Mouse (Mus musculus) thymus, adult 18-20 months (tissue): ENCODE measurements around the gene Trip10.

Experiments
- DNase-seq, 2 experiments: peaks; one replicate each; pipeline ENCODE4 v3.0.0; 2022; ENCODE audit warnings: mixed read lengths in 2 of 2

Trip10 gene

DNA sequence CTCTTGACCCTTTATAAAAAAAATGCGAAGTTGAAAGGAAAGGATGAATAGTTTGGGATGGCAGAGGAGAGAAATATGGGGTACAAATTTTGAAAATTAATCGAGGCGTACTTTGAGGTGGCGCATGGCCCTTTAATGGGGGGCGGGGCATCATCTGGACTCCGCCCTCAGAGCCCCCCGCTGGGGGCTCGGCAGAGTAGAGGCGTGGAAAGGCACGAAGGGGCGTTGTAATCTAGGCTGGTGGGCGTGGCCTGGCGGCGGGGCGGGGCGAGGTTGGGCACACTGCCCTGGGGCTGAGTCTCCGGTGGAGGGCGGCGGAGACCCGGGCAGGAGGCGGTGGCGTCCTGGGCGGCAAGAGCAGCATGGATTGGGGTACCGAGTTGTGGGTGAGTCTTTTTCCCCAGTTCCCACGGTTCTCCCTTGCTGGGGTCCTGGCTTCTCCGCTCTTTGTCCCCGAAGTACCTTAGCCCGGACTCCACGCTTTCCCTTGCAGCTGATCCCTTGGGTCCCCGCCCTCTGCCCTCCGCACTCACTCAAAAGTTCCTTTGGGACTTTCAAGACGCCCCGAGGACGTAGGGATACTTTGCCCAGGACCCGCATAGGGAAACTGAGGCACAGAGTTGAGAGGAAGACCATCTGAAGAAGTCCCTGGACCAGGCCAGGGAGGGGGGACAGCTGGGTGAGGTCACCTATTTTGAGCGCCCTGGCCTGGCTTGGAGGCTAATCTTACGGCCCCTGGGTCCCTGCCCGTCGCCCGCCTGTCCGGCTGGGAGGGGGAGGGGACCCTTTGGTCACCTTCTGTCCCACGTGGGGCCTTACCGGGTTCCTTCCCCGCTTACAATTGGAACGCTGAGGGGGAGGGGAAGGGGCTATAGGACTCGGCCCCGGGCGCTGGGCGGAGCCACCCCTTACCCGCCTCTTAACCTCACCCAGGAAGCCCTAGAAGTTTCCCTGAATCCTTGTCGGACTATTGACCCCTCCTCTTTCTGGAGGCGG lies at the start of gene Trip10:
Trip10 (plus strand) TSS at position 270 of the 996 bp plus-strand sequence.
- peak; percentile 92 to 93 for DNase-seq

DNA sequence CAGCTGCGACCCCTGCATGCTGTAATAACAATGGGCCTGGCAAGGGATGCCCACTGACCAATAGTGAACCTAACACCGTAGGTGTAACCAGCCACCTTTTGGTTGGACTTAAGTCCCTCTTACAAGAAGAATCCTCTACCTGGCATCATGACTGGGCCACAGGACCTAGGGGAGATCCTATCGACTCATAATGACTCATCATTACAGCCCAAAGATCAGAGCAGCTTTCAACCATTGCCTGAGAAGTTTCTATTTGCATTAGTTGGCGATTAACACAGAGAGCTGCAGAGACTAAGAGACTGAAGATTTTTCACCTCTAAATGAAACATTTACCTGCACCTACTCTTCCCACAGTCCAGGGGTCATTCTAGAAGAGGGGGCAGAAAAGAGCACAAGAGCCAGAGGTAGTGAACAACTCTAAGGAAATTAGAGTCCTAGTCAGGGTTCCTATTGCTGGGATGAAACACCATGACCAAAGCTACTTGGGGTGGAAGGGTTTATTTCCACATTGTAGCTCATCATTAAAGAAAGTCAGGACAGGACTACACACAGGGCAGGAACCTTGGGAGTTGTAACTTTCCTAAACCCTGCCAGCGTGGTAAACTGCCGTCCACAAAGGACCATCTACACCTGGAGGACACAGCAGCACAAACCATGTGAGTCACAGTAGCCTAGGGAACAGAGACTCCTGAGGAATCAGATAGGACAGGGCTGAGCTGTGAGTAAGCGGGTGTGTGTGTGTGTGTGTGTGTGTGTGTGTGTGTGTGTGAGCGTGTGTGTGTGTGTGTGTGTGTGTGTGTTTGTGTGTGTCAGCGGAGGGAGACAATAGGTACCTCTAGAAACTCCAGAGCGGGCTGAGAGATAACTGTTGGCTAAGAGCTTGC lies 47.2 kb upstream of the Trip10 start:
- no peak for DNase-seq

DNA sequence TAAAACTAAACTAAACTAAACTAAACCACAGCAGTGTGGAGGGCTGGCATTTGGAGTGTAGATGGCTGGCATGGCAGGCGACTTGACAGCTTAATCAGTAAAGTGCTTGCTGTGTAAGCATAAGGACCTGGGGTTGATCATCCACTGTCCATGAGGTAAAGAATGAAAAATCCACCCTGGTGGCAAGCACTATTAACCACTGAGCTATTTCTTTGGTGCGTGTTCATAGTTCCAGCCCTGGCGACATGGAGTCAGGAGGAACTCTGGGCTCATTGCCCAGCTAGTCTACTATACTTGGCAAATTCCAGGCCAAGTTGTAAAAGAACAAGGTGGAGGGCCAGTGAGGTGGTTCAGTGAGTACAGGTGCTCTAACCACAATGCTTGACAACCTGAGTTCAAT lies 41.3 kb upstream of the Trip10 start:
- no peak for DNase-seq

DNA sequence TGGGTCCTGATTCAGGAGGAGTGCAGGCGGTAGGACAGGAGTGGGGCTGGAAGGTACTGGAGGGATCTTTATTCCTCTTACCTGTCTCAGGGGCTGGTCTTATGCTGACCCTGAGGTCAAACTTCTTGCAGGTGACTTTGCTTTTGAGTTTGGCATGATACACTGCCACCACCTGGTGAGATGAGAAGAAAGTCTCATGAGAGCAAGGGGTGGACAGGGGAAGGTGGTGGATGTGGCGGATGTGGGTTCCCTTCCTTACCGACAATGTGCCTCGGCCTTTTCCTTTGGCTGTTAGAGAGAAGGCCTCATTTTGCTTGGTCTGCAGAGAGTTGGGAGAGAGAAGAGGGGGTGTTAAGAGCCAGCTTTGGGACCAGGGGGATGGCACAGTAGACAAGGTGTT lies 39.9 kb upstream of the Trip10 start:
- peak; percentile 37 to 57 for DNase-seq

DNA sequence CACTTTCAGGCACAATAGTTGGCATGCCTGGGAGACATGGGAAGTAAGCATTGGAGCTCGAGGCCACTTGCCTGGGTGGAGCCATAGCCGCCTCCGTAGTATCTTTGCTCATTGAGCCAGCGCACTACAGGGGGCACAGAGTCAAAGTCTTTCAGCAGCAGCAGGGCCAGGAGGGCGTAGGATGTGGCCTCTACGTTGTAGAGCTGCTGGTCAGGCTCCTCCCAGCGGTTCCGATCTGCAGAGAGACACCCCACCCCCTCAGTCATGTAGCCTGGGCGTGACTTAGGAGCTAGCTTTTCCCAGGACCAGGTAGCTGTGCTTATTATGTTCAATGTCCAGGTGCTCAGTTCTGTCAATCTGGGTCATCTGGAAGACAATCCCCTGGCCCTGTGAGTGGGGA lies 37.8 kb upstream of the Trip10 start:
- no peak for DNase-seq

DNA sequence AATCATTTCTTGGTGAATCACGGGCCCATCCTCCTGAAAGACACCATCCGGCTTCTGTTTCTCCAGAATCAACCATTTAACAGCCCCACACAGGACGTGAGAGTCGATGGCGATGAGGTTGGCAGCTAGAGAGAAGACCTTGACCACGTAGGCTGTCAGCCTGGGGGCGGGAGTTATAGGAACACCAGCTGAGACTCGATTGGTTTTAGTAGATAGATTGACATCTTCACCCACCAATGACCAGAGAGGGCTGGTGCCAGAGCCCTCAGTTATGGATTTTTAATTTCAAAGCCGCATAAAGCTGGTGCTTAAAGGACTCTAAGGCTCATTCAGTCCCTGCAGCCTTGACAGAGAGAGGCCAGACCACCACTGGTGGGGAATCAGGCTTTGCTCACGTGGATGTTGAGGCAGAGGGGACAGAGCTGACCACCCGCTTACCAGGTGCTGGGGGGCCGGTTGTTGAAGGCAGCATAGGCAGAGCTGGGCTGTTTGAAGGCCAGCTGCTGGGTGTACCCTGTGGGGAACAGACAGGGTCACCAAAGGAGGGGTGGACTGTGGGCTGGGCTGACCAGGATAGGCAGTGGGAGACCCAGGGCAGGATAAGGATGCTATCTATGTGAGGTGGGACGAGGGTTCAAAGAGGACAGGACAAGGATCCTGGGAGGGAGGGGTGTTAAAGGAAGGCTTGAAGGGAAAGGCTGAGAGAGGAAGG lies 34.4 kb upstream of the Trip10 start:
- DNase-seq, result no peak

DNA sequence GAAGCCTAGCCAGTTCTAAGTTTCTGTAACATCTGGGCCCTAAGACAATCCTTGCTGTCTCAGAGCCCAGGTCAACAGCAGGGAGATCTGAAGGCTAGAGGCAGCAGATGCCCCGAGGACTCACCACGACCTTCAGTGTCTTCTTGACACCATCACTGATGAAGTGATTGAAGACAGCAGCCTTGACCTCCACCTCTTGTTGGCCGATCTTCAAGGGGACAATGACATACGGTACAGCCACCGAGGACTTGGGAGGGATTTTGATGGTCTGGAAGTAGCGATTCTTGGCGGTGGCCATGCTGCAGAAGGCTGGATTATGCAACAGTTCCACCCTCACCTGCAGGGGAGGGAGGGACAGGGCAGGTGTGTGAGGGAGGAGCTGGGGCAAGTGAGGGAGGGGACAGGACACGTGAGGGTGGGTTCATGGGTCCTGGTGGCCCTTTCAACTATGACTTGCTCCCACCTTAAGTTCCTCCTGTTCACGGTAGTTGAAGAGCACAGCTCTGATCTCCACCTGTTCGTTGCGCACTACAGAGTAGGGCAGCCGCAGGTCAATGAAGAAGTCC lies 30.8 kb upstream of the Trip10 start:
- no peak for DNase-seq

DNA sequence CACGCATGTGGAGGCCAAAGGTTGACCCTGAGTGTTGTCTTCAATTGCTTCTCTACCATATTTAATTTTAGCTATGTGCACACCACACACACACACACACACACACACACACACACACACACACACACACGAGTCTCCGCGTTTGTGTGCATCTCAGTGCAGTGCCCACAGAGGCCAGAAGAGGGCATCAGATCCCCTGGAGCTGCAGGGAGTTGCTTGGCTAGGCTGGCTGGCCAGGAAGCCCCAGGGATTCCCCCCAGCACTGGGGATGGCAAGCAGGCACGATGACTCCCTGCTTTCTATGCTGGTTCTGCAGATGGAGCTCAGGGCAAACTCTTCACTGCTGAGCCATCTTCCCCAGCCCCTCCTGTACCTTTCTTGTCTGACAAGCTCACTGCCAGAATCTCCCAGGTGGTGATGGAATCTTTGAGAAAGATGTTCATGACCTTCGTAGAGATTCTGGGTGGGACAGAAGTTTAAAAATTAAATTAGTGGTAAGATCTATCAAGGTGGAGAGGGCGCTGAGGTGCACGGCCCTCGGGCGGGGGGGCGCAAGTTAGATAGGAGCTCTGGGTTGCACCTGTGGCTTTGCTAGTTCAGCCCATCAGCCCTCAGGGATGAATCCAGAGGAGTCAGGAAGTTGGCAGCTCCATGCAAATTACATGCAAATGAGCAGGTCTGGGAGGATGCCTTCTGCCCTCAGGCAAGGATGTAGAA lies 29.9 kb upstream of the Trip10 start:
- DNase-seq, result peak; percentile 58 to 63

DNA sequence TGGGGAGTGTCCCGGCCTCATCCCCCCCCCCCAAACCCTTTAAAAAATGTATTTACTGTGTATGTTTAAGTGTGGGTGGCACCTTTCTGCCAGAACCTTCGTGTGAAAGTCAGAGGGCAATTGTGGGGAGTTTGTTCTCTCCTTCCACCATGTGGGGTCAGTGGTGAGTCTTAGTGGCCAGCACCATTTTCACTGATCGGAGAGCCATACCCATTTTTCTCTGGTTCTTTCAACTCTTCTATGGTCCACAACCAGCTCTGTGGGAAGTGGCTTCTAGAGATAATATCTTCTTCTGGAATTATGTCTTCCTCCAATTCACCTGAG lies 29.4 kb upstream of the Trip10 start:
- DNase-seq, result no peak

DNA sequence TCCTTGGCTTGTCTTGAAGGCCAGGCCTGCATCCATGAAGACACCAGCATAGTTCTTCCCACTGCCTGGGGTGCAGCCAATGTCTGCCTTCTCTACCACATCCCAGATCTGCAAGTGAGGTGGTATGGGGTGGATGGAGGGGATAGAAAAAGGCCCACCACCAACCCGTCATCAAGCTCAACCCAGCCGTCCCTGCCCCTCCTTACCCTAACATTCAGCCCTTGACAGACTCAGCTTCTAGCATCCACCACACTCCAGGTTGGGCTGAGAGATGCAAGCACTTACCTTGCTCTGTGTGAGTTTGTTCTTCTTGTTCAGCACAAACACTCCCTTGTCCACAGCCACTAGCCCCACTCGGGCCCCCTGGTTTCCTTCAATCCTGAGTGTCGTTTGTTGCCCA lies 27.3 kb upstream of the Trip10 start:
- no peak for DNase-seq

DNA sequence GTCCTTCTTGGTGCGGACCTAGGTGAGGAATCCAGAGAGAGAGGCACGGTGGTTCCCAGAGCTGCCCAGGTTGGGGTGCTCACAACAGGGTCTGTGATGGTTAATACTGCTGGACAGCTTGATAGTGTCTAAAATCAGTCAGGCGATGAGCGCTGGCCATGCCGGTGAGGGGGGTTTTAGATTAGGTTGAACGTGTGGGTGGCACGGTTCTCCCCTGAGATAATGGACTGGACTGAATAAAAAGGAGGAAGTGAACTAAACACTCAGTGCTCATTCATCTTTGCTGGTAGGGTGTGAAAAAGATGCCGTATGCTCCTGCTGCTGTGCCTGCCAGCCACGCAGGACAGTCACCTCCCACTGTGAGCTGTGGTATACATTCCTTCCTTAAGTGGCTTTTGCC lies 25.9 kb upstream of the Trip10 start:
- peak in 1 of 2 experiments; percentile 0 for DNase-seq

DNA sequence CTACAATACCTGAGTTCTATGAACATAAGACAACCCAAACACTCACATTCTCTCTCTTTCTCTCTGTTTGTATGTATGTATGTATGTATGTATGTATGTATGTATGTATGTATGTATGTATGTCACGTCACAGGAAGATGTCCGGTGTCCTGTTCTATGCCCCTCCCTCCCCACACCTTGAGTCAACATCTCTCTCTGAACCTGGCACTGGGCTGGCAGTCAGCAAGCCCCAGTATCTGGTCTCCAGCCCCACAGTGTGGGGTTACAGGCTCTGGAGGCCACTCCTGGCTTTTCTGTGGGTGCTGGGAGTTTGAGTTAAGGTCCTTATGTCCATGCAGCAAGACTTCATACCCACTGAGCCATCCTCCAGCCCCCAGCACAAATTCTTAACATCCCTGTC lies 21.8 kb upstream of the Trip10 start:
- DNase-seq, result no peak

DNA sequence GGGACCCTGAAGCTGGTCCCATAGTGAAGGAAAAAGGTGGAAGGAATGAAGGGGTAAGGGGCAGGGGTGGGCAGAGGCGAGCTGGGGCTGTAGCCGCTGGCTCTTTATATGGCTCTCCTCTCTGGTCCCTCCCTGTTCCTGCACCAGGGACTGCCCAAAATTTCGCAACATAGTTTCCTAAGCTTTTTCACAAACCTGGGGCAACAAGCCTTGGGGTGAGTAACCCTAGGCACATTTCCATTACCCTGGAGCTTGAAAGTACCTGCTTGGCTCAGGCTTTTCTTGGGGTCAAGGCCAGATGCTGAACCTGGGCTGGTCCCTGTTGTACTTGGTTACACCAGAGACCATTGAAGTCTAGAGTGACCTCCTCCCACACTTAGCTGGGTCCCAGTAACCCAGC lies 21.2 kb upstream of the Trip10 start, which contains the start of gene C3:
C3 (minus strand) TSS at position 123 of the 400 bp plus-strand sequence.
- no peak for DNase-seq

DNA sequence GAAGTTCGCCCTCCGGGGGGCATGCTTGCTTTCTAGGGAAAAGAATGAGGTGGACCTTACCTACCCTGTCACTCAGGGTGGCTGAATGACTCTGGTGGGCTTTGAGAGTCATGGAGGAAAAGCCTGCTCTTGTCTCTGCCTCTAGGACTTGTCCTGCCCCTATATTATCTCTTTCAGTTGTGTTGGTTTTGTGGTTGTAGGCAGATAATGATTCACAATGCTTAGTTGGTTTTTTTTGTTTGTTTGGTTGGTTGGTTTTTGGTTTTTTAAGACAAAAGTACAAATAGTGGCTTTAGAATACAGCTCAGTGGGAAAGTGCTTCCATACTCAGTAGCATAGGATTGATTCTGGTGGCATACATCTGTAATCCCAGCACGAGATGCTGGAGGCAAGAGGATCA lies 20.4 kb upstream of the Trip10 start:
- no peak for DNase-seq

DNA sequence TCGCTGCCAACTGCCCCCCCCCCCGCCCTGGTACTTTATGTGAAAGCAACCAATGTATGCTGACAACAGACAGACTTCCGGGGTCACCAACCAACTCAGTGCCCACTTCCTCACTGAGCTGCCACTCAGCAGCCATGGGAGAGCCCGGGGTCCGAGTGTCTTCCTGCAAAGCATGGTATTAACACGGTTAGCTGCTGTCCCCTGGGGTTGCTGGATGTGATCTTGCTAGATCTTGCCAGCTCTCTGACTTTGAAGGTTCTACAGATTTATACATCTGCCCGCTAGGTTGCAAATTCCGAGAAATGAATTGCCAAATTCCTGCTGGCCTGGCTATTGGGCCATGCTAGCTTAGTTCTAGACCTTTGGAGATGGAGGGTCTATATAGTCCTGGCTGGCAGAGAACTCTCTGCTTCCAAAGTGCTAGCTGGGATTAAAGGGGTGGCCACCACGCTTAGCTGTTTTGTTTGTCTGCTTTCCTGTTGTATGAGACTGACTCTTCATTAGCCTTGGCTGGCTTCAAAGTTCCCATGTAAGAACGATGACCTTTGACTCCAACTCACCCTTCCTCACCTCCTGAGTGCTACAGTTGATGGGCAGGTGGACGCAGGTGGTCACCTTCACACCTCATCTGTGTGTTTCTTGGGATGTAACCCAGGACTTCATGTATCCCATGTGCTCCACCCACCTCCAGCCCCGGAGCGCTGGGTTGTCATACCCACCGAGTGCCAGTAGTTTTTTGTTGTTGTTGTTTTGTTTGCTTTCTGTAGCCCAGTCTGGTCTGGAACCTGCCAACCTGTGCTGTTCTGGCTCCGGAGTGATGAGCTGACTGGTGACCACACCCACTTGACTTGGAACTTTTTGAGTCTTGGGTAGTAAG lies 19.2 kb upstream of the Trip10 start:
- DNase-seq, result no peak

DNA sequence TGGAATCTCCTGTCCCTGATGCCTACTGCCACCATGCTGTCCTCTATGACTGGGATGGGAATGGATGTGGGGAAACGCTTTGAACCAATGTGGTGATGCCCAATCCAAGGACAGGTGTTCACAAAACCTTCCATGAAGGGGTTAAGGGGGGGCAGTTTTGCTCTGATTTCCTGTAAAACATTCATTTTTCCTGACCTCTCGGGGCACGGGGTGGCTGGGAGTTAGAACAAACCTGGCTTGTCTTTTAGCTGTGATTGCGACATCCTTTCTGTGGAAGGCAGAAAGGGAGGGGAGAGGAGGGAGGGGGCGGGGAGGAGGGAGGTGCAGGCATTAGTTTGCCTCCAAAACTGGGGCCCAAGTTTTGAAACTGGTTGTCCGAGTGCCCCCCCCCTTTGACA lies 18.5 kb upstream of the Trip10 start:
- no peak for DNase-seq

DNA sequence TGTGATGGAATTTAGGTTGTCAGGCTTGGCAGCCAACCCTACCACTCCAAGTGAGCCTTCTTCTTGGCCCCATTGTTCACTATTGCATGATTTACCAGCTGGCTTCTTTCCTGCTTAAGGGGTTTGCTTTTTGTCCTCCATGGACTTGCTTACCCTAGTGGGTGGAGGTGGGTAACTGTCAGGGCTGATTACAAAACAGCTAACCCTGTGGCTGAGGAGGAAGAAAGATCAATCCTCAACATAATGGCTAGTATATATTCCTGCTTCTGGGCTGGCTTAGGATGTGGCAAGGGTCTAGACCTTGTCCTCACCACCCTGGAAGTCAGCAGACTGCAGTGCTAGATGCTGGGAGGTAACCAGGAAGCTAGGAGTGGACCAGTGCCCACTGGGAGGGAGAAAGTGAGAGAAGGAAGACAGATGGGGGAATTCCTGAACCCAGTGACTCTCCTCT lies 17.9 kb upstream of the Trip10 start:
- DNase-seq, result no peak

DNA sequence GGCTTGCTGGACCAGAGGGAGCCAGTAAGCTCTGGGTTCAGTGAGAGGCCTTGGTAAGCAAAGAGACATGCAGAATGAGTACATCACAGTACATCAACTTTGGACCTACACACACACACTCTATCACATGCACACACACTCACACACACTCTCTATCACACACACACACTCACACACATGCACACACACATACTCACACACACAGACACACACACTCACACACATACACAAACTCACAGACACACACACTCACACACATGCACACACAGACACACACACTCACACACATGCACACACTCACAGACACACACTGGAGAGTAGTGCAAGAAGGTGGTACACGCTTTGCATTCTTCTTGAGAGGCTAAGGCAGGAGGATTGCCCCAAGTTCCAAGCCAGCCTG lies 17.1 kb upstream of the Trip10 start:
- DNase-seq, result no peak

DNA sequence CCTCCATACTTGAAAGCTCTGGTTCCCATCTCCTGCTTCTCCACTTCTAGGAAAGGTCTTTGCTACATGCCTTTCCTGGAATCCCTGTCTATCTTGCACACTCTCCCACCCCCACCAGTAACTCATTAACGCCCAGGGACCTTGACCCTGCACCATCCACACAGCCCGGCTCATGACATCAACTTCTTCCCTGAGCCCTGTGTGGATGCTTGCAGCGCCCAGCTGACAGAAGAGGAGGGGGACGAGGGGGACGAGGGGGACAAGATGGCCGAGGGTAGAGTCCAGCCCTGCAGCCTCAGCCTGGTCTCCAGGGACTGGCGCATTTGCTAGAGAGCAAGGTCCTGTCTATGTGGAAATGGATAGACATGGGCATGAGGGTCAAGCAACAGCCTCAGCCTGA lies 16.2 kb upstream of the Trip10 start:
- DNase-seq, result no peak

DNA sequence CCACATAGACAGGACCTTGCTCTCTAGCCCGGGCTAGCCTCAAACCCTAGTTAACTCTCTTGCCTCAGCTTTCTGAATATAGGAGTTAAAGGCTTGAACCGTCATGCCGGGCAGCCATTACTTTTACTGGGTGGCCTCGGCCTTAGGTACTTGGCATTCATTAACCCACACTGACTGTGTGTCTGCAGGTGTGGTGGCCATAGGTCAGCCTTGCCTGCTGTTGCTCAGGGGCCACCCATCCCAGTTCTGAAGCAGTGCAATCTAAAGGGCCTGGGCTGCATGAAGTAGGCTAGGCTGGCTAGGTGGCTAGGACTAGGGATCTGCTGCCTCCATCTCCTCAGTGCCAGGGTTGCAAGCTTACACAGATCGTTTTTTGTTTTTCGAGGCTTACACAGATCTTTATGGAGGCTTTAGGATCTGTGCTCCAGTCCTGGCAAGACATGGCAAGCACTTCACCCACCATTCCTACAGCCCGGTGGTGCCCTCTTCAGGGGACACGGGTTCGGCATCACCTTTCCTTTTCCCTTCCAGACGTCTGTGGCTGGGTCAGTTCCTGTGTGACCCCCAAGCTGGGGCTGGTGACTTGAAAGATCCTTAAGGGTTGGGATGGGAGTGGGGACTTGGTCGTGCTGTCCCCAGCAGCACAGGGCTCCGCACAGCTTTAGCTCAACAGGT lies 14.9 kb upstream of the Trip10 start:
- no peak for DNase-seq
